23 mouse cellular contexts compared by ENCODE assay signal in the genomic region with DNA sequence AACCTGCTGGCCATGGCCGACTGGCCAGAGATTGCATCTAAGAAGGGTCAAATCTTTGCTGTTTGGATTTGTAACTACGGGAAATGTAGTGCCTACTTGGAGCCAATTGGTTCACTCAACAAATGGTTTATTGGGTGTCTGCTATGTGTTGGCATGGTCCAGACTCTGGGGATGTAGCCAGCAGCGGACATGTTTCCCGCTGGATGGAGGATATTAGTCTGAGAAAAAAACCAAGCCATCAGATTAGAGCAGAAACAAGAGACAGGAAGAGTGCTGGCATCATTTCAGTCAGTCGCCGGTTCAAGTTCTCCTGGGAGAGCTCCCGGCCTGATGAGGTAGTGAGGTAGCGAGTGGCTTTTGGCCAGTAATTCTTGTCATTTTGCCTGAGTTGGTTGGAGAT. TPM values are rescaled to one million over a fixed set of nuclear protein-coding genes. Genes with fewer than 3 reads are reported as not detected.
"Had no signal": no experiment of that assay in that cellular context is flagged by ENCODE, and none has a peak within 500 bp of the region (broad histone marks: within the 10 kb centered on the region; RNA-seq: fewer than 3 reads in every experiment).

No protein-coding gene starts in this region.

- DNase-seq: gastrocnemius, adult 2 months; gastrocnemius, postnatal 10 days; gastrocnemius, postnatal 25 days; heart, adult 18-20 months; heart, postnatal 14 days; heart, postnatal 36 days; kidney, adult 11 months; kidney, adult 2 months; kidney, adult 9 months; kidney, postnatal 14 days; kidney, postnatal 36 days; layer of hippocampus, adult 9-11 months had no signal

RNA-seq across cellular contexts. Expression of a gene that starts 31.7 kb away (rescaled TPM):
- total RNA-seq: gastrocnemius, adult 2 months; gastrocnemius, postnatal 10 days; gastrocnemius, postnatal 25 days; gastrocnemius, postnatal 4 days; granulocyte monocyte progenitor cell, adult 5-6 weeks; heart, adult 18-20 months; heart, postnatal 14 days; heart, postnatal 36 days; hematopoietic stem cell, adult 5-6 weeks; hindbrain, postnatal 0 days; layer of hippocampus, adult 18-20 months; layer of hippocampus, adult 8-10 months; layer of hippocampus, postnatal 25 days; left cerebral cortex, adult 2 months; left cerebral cortex, postnatal 14 days; left cerebral cortex, postnatal 36 days; liver, adult 2 months had no signal

RNA-seq across cellular contexts. Expression of a gene that starts 33.2 kb away (rescaled TPM):
- total RNA-seq: gastrocnemius, adult 2 months; gastrocnemius, postnatal 10 days; gastrocnemius, postnatal 25 days; gastrocnemius, postnatal 4 days; granulocyte monocyte progenitor cell, adult 5-6 weeks; heart, adult 18-20 months; heart, postnatal 14 days; heart, postnatal 36 days; hematopoietic stem cell, adult 5-6 weeks; hindbrain, postnatal 0 days; layer of hippocampus, adult 18-20 months; layer of hippocampus, adult 8-10 months; layer of hippocampus, postnatal 25 days; left cerebral cortex, adult 2 months; left cerebral cortex, postnatal 14 days; left cerebral cortex, postnatal 36 days; liver, adult 2 months had no signal

RNA-seq across cellular contexts. Expression of a gene that starts 33.8 kb away (rescaled TPM):
- total RNA-seq: gastrocnemius, adult 2 months; gastrocnemius, postnatal 25 days; granulocyte monocyte progenitor cell, adult 5-6 weeks; heart, adult 18-20 months; heart, postnatal 14 days; heart, postnatal 36 days; hematopoietic stem cell, adult 5-6 weeks; liver, adult 2 months had no signal
